Mouse (Mus musculus) liver, adult 2 months (tissue): ENCODE results near the gene Elavl1. TPM values are rescaled to one million over a fixed set of nuclear protein-coding genes. Genes with fewer than 3 reads are reported as not detected.

Source experiments
- DNase-seq: peaks from one replicate; pipeline ENCODE4 v3.0.0-alpha.2; 2011; ENCODE audit warnings: low read depth, low spot score; ENCODE audit errors: extremely low read depth
- H3K27ac ChIP-seq: fragments of 200-500 bp; replicated peaks from 2 replicates; pipeline ENCODE4 v1.5.1; 2012; ENCODE audit warnings: low read depth, mild to moderate bottlenecking, control low read depth, inconsistent platforms, low read length; ENCODE audit not compliant: insufficient read depth
- H3K27me3 ChIP-seq: fragments of 200-500 bp; 2 replicates; pipeline ENCODE4 v1.6.1; 2012; ENCODE audit warnings: mild to moderate bottlenecking, moderate library complexity, low read length, inconsistent platforms; ENCODE audit not compliant: control insufficient read depth, insufficient read depth
- H3K36me3 ChIP-seq: fragments of 200-500 bp; 2 replicates; pipeline ENCODE4 v1.6.1; 2012; ENCODE audit warnings: low read length, inconsistent platforms; ENCODE audit not compliant: control insufficient read depth, insufficient read depth
- H3K4me1 ChIP-seq: fragments of 200-500 bp; 2 replicates; pipeline ENCODE4 v1.6.1; 2011; ENCODE audit warnings: low read length; ENCODE audit not compliant: control insufficient read depth, insufficient read depth
- H3K4me3 ChIP-seq: fragments of 200-500 bp; 2 replicates; pipeline ENCODE4 v1.5.1; 2011; ENCODE audit warnings: low read depth, mild to moderate bottlenecking, control low read depth, low read length, moderate library complexity; ENCODE audit not compliant: insufficient read depth
- H3K79me2 ChIP-seq: fragments of 200-500 bp; 2 replicates; pipeline ENCODE4 v1.6.1; 2012; ENCODE audit warnings: inconsistent platforms, mild to moderate bottlenecking, low read length, moderate library complexity; ENCODE audit not compliant: control insufficient read depth, insufficient read depth
- H3K9ac ChIP-seq: fragments of 200-500 bp; 2 replicates; pipeline ENCODE4 v1.6.1; 2012; ENCODE audit warnings: low read depth, mild to moderate bottlenecking, control low read depth, inconsistent platforms, low read length
- CTCF ChIP-seq: fragments of 200-500 bp; IDR thresholded peaks from 2 replicates; pipeline ENCODE4 v1.5.1; 2011; ENCODE audit warnings: low read depth, low read length, control low read depth
- POLR2A ChIP-seq: fragments of 200-500 bp; IDR thresholded peaks from 2 replicates; pipeline ENCODE4 v1.6.1; 2011; ENCODE audit warnings: low read length, control low read depth; ENCODE audit not compliant: insufficient read depth; ENCODE audit errors: extremely low read depth
- WGBS: fragments of 180-500 bp; shearing (Covaris S2); methylation state at CpG from one replicate; pipeline ENCODE4 v1.1.7; 2018; 5-methylcytosine and 5-hydroxymethylcytosine counted together
- polyA plus RNA-seq: library from polyadenylated mRNA; depleted of rRNA; stranded (reverse); fragments of >200 nt; gene quantifications from 2 replicates; pipeline ENCODE4 v1.2.3, GENCODE M21; 2012
- total RNA-seq: library from RNA; depleted of rRNA; stranded (reverse); fragments of >200 nt; gene quantifications from 2 replicates; pipeline ENCODE4 v1.2.3, GENCODE M21; 2014

Gene Elavl1
- total and polyA plus RNA-seq, 2 experiments, result 18.8 to 23.0 TPM

GRCm38 (mm10) chr8:4313254-4314124 is 11.7 kb downstream of the Elavl1 start:
- WGBS, result 44% methylated on average over 3 of the region's 3 CpGs
- DNase-seq, result peak; percentile 57
- Histone ChIP-seq H3K4me1 (peaks cover 30% of the 10 kb centered on the region), H3K27me3 (no peaks in the 10 kb centered on the region), H3K4me3 (no peak overlapping the region), H3K36me3 (peaks cover 30% of the 10 kb centered on the region), H3K9ac (no peak overlapping the region), H3K27ac (peak overlapping the region; percentile 45; the same call in 1 of the 2 replicates), H3K79me2 (peaks cover 19% of the 10 kb centered on the region)
- no peak for TF ChIP-seq POLR2A
- no peak for TF ChIP-seq CTCF

- Histone ChIP-seq H3K79me2 (peaks cover 13% of the 10 kb centered on the region; the same call in 1 of the 2 replicates), H3K27me3 (no peaks in the 10 kb centered on the region), H3K4me3 (no peak overlapping the region), H3K9ac (no peak overlapping the region), H3K4me1 (peaks cover 25% of the 10 kb centered on the region), H3K27ac (no peak overlapping the region), H3K36me3 (peaks cover 35% of the 10 kb centered on the region)
- TF ChIP-seq CTCF (no peak), POLR2A (no peak)
- no peak for DNase-seq
Observed at GRCm38 (mm10) chr8:4312104-4312503, 13.1 kb downstream of the Elavl1 start.

GRCm38 (mm10) chr8:4305838-4306237 is 19.4 kb downstream of the Elavl1 start:
- 87% methylated on average over 2 of the region's 2 CpGs for WGBS
- H3K27ac ChIP-seq, result no peak overlapping the region
- peaks cover 78% of the 10 kb centered on the region for H3K36me3 ChIP-seq

GRCm38 (mm10) chr8:4304124-4304547 is 21.1 kb downstream of the Elavl1 start:
- H3K4me1 ChIP-seq, result no peaks in the 10 kb centered on the region
- DNase-seq, result no peak
- H3K36me3 ChIP-seq, result peaks cover 75% of the 10 kb centered on the region
- H3K27ac ChIP-seq, result no peak overlapping the region
- H3K79me2 ChIP-seq, result peaks cover 4% of the 10 kb centered on the region; the same call in 1 of the 2 replicates
- H3K9ac ChIP-seq, result no peak overlapping the region
- no peak overlapping the region for H3K4me3 ChIP-seq
- no peak for TF ChIP-seq CTCF
- TF ChIP-seq POLR2A, result no peak
- 75% methylated on average over 3 of the region's 3 CpGs for WGBS
- no peaks in the 10 kb centered on the region for H3K27me3 ChIP-seq

More at GRCm38 (mm10) chr8:4305838-4306237, 19.4 kb downstream of the Elavl1 start:
- no peaks in the 10 kb centered on the region for H3K27me3 ChIP-seq
- no peak overlapping the region for H3K4me3 ChIP-seq
- no peak for DNase-seq
- no peak overlapping the region for H3K9ac ChIP-seq
- H3K79me2 ChIP-seq, result peaks cover 4% of the 10 kb centered on the region; the same call in 1 of the 2 replicates
- no peaks in the 10 kb centered on the region for H3K4me1 ChIP-seq
- TF ChIP-seq POLR2A (no peak), CTCF (no peak)

GRCm38 (mm10) chr8:4297822-4298221 is 27.4 kb downstream of the Elavl1 start:
- DNase-seq, result no peak
- H3K27me3 ChIP-seq, result no peaks in the 10 kb centered on the region
- no peaks in the 10 kb centered on the region for H3K4me1 ChIP-seq
- H3K79me2 ChIP-seq, result no peaks in the 10 kb centered on the region; the same call in 1 of the 2 replicates
- TF ChIP-seq POLR2A (no peak), CTCF (no peak)
- no peak overlapping the region for H3K9ac ChIP-seq
- WGBS, result 82% methylated on average over 4 of the region's 4 CpGs
- H3K27ac ChIP-seq, result no peak overlapping the region
- peaks cover 71% of the 10 kb centered on the region for H3K36me3 ChIP-seq
- H3K4me3 ChIP-seq, result no peak overlapping the region

GRCm38 (mm10) chr8:4292738-4293137 is 32.5 kb downstream of the Elavl1 start:
- Histone ChIP-seq H3K36me3 (peaks cover 63% of the 10 kb centered on the region), H3K4me3 (no peak overlapping the region), H3K79me2 (no peaks in the 10 kb centered on the region; the same call in 1 of the 2 replicates), H3K4me1 (no peaks in the 10 kb centered on the region), H3K27me3 (no peaks in the 10 kb centered on the region), H3K9ac (no peak overlapping the region), H3K27ac (no peak overlapping the region)
- TF ChIP-seq CTCF, result peak; percentile 20; the same call in 1 of the 2 replicates
- TF ChIP-seq POLR2A, result no peak
- DNase-seq, result no peak
- 79% methylated on average over 5 of the region's 5 CpGs for WGBS
